Mouse (Mus musculus) kidney, embryonic 14.5 days (tissue): ENCODE results near the gene Atp2a1. TPM values are rescaled to one million over a fixed set of nuclear protein-coding genes. Genes with fewer than 3 reads are reported as not detected.
"Not testable (repeated sequence)": the region's sequence is repeated elsewhere in the genome, so short reads cannot be mapped to it uniquely, and the experiment has no call there.

ENCODE experiments used
- ATAC-seq: fragments of 200-750 bp; cut with Nextera tagmentation; 2 replicates; pipeline ENCODE4 v1.8.0; 2017; ENCODE audit warnings: moderate number of reproducible peaks, mild to moderate bottlenecking, moderate TSS enrichment, moderate library complexity; ENCODE audit not compliant: low FRiP score, low TSS enrichment
- H3K27ac ChIP-seq: fragments of 300-500 bp; sonication (generic); 2 replicates; pipeline ENCODE4 v1.5.1; 2014; ENCODE audit warnings: low read depth, mild to moderate bottlenecking, low read length, moderate library complexity, mixed read lengths
- H3K27me3 ChIP-seq: fragments of 300-500 bp; sonication (generic); 2 replicates; pipeline ENCODE4 v1.6.1; 2014; ENCODE audit warnings: mild to moderate bottlenecking, low read length; ENCODE audit not compliant: control insufficient read depth, insufficient read depth
- H3K36me3 ChIP-seq: fragments of 300-500 bp; sonication (generic); 2 replicates; pipeline ENCODE4 v1.6.1; 2014; ENCODE audit warnings: low read length, mixed read lengths; ENCODE audit not compliant: control insufficient read depth, insufficient read depth
- H3K4me1 ChIP-seq: fragments of 300-500 bp; sonication (generic); 2 replicates; pipeline ENCODE4 v1.6.1; 2014; ENCODE audit warnings: low read length, mixed read lengths; ENCODE audit not compliant: control insufficient read depth, insufficient read depth
- H3K4me2 ChIP-seq: fragments of 300-500 bp; sonication (generic); replicated peaks from 2 replicates; pipeline ENCODE4 v1.6.1; 2014; ENCODE audit warnings: low read depth, mild to moderate bottlenecking, low read length
- H3K4me3 ChIP-seq: fragments of 300-500 bp; sonication (generic); 2 replicates; pipeline ENCODE4 v1.5.1; 2014; ENCODE audit warnings: mild to moderate bottlenecking, low read length
- H3K9ac ChIP-seq: fragments of 300-500 bp; sonication (generic); 2 replicates; pipeline ENCODE4 v1.6.1; 2014; ENCODE audit warnings: low read depth, mild to moderate bottlenecking, low read length, moderate library complexity
- H3K9me3 ChIP-seq: fragments of 300-500 bp; sonication (generic); 2 replicates; pipeline ENCODE4 v1.6.1; 2016; ENCODE audit warnings: low read length; ENCODE audit not compliant: control insufficient read depth
- WGBS: fragments of 180-500 bp; shearing (Covaris S2); extraction: QIAGEN DNeasy Blood & Tissue Kit; methylation state at CpG from one replicate; pipeline ENCODE4 v1.1.7; 2014; 5-methylcytosine and 5-hydroxymethylcytosine counted together
- polyA plus RNA-seq: library from polyadenylated mRNA; unstranded; fragments of >200 nt; fragmentation: Nextera tagmentation; extraction: Ambion mirVana; gene quantifications from 2 replicates; pipeline ENCODE4 v1.2.1, GENCODE M21; 2014

The Atp2a1 gene
- polyA plus RNA-seq, 1 experiment from 2014 or later: 1.6 TPM

- no peaks in the 10 kb centered on the region for H3K9me3 ChIP-seq
- no peaks in the 10 kb centered on the region for H3K36me3 ChIP-seq
- H3K27me3 ChIP-seq: no peaks in the 10 kb centered on the region
- H3K4me3 ChIP-seq: no peak overlapping the region
- no peak overlapping the region for H3K27ac ChIP-seq
- H3K4me2 ChIP-seq: no peak overlapping the region
- H3K4me1 ChIP-seq: no peaks in the 10 kb centered on the region
- ATAC-seq: no peak
- WGBS: 90% methylated on average over 4 of the region's 4 CpGs
- no peak overlapping the region for H3K9ac ChIP-seq
These were observed 45.3 kb downstream of the Atp2a1 start for GRCm38 (mm10) chr7:126417606-126418005.

- H3K27ac ChIP-seq: no peak overlapping the region
- WGBS: 41% methylated on average over 8 of the region's 8 CpGs
- no peak overlapping the region for H3K4me2 ChIP-seq
- H3K4me3 ChIP-seq: no peak overlapping the region
- ATAC-seq: no peak
- no peaks in the 10 kb centered on the region for H3K4me1 ChIP-seq
- H3K9me3 ChIP-seq: no peaks in the 10 kb centered on the region
- no peaks in the 10 kb centered on the region for H3K27me3 ChIP-seq
- no peaks in the 10 kb centered on the region for H3K36me3 ChIP-seq
- no peak overlapping the region for H3K9ac ChIP-seq
These were observed 45.9 kb downstream of the Atp2a1 start for GRCm38 (mm10) chr7:126417045-126417444.

GRCm38 (mm10) chr7:126416615-126417014 lies 46.3 kb downstream of the Atp2a1 start:
- Histone ChIP-seq H3K4me1 (no peaks in the 10 kb centered on the region), H3K4me3 (no peak overlapping the region), H3K4me2 (no peak overlapping the region), H3K9ac (no peak overlapping the region), H3K27ac (no peak overlapping the region), H3K27me3 (no peaks in the 10 kb centered on the region), H3K36me3 (no peaks in the 10 kb centered on the region), H3K9me3 (no peaks in the 10 kb centered on the region)
- 61% methylated on average over 2 of the region's 2 CpGs for WGBS
- ATAC-seq: no peak

GRCm38 (mm10) chr7:126414725-126415124 lies 48.2 kb downstream of the Atp2a1 start, which contains the start of gene Cd19:
TSS of gene Cd19 (minus strand) at chr7:126414889.
- WGBS: 84% methylated on average over 6 of the region's 6 CpGs
- no peaks in the 10 kb centered on the region for H3K36me3 ChIP-seq
- no peaks in the 10 kb centered on the region for H3K27me3 ChIP-seq
- H3K4me3 ChIP-seq: no peak within 1 kb of the TSS
- H3K9ac ChIP-seq: no peak within 1 kb of the TSS
- no peak for ATAC-seq
- H3K4me2 ChIP-seq: no peak within 1 kb of the TSS
- H3K9me3 ChIP-seq: no peaks in the 10 kb centered on the region
- no peaks in the 10 kb centered on the region for H3K4me1 ChIP-seq
- H3K27ac ChIP-seq: no peak within 1 kb of the TSS

- Histone ChIP-seq H3K36me3 (no peaks in the 10 kb centered on the region), H3K9me3 (no peaks in the 10 kb centered on the region), H3K4me2 (no peak overlapping the region), H3K9ac (no peak overlapping the region), H3K27me3 (no peaks in the 10 kb centered on the region), H3K4me3 (no peak overlapping the region), H3K27ac (no peak overlapping the region), H3K4me1 (no peaks in the 10 kb centered on the region)
- no peak for ATAC-seq
- WGBS: 89% methylated on average over 4 of the region's 4 CpGs
These were observed 51.8 kb downstream of the Atp2a1 start for GRCm38 (mm10) chr7:126411061-126411460.

- no peak for ATAC-seq
- WGBS: 76% methylated on average over 2 of the region's 2 CpGs
- Histone ChIP-seq H3K4me1 (no peaks in the 10 kb centered on the region), H3K9ac (no peak overlapping the region), H3K4me3 (no peak overlapping the region), H3K36me3 (no peaks in the 10 kb centered on the region), H3K27me3 (no peaks in the 10 kb centered on the region), H3K27ac (no peak overlapping the region), H3K4me2 (no peak overlapping the region), H3K9me3 (no peaks in the 10 kb centered on the region)
These were observed 54.2 kb downstream of the Atp2a1 start for GRCm38 (mm10) chr7:126408686-126409085.

GRCm38 (mm10) chr7:126402518-126402917 lies 60.4 kb downstream of the Atp2a1 start:
- not testable (repeated sequence) for H3K4me3 ChIP-seq, H3K9ac ChIP-seq, H3K4me1 ChIP-seq, H3K4me2 ChIP-seq, ATAC-seq, H3K9me3 ChIP-seq, H3K27ac ChIP-seq, H3K36me3 ChIP-seq, H3K27me3 ChIP-seq
- WGBS: 77% methylated on average over 6 of the region's 8 CpGs

GRCm38 (mm10) chr7:126399548-126399947 lies 63.4 kb downstream of the Atp2a1 start:
- Histone ChIP-seq H3K9ac (no peak overlapping the region), H3K4me2 (no peak overlapping the region), H3K27me3 (no peaks in the 10 kb centered on the region), H3K36me3 (no peaks in the 10 kb centered on the region), H3K4me1 (0 out of 2 replicates have a peak, but pooled peaks cover 8% of the 10 kb centered on the region), H3K4me3 (no peak overlapping the region), H3K27ac (no peak overlapping the region), H3K9me3 (no peaks in the 10 kb centered on the region)
- no peak for ATAC-seq
- WGBS: 18% methylated on average over 5 of the region's 5 CpGs

GRCm38 (mm10) chr7:126397822-126398221 lies 65.1 kb downstream of the Atp2a1 start:
- Histone ChIP-seq H3K9me3 (no peaks in the 10 kb centered on the region), H3K9ac (no peak overlapping the region)
- ATAC-seq: no peak

More at GRCm38 (mm10) chr7:126397822-126398221, 65.1 kb downstream of the Atp2a1 start:
- H3K27ac ChIP-seq: no peak overlapping the region
- H3K4me1 ChIP-seq: 0 out of 2 replicates have a peak, but pooled peaks cover 8% of the 10 kb centered on the region
- H3K36me3 ChIP-seq: no peaks in the 10 kb centered on the region
- H3K4me2 ChIP-seq: no peak overlapping the region
- no peaks in the 10 kb centered on the region for H3K27me3 ChIP-seq
- 90% methylated on average over 4 of the region's 4 CpGs for WGBS
- no peak overlapping the region for H3K4me3 ChIP-seq
